Comparison of ENCODE assay signal across 16 mouse cellular contexts in genomic region chr19:16345516-16345915, GRCm38 (mm10).
"Had no signal": no experiment of that assay in that cellular context is flagged by ENCODE, and none has a peak within 500 bp of the region (broad histone marks: within the 10 kb centered on the region; RNA-seq: fewer than 3 reads in every experiment).

No protein-coding gene starts in this region.

- H3K4me1 ChIP-seq: limb, embryonic 15.5 days; liver, embryonic 12.5 days; midbrain, embryonic 10.5 days; neural tube, embryonic 15.5 days had no signal

- H3K27me3 ChIP-seq: limb, embryonic 15.5 days; liver, embryonic 12.5 days; neural tube, embryonic 15.5 days had no signal

- H3K36me3 ChIP-seq: limb, embryonic 15.5 days; liver, embryonic 12.5 days; neural tube, embryonic 15.5 days had no signal

- DNase-seq: kidney, adult 11 months; kidney, adult 9 months; kidney, postnatal 36 days; lung, embryonic 14.5 days; lung, postnatal 10 days; lung, postnatal 4 days; midbrain, embryonic 14.5 days; thymus, adult 18-20 months; thymus, postnatal 25 days had no signal

- H3K4me3 ChIP-seq: limb, embryonic 15.5 days; liver, embryonic 12.5 days; midbrain, embryonic 10.5 days; myocyte; neural tube, embryonic 15.5 days had no signal

- H3K27ac ChIP-seq: kidney, postnatal 0 days; limb, embryonic 15.5 days; liver, embryonic 12.5 days; midbrain, embryonic 10.5 days; neural tube, embryonic 15.5 days; stomach, postnatal 0 days had no signal
